Mouse (Mus musculus): ENCODE measurements around the gene Gm8281.
A peak's percentile ranks its signal among the peaks of the same experiment; 100 is the strongest.
"Not testable (repeated sequence)": the region's sequence is repeated elsewhere in the genome, so short reads cannot be mapped to it uniquely, and the experiment has no call there.

Gm8281 gene

DNA sequence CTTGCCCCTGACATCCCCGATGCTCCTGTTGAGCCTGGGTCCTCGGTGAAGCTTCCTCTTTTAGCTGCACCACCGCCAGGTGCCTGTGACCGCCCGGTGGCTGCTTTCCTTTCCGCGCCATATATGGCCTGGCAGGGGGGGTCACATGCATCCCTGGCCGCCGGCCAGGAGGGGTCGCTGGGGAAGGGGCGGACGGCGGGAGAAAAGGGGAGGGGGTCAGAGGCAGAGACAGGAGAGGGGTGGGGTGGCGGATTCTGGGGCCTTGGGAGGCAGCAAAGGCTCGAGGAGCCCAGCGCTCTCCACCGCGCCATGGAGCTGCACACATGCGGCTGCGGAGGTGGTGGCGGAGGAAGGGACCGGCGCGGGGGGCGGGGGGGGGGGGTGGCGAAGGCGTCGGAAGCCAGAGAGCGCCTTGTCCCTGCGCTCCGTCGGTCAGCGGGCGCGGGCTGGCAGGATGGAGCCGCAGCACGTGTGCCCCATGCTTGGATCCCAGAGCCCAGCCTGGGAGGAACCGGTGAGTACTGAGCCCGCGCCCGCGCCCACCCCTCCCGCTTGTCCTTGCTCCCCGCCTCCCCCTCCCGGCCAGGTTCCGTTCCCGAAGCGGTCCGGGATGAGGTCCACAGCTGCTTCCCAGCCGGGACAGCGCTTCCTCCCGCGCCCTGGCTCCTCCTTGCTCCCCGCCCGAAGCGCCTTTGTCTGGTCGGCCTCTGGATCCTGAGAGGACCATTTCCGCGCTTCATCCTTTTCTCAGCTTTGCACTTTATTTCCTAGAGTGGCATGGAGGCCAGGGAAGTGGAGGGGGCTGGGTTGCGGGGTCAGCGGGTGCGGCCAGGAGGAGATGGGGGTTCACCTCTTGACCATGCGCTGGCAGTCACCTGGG lies at the start of gene Gm8281:
Gm8281 (plus strand) TSS at position 430 of the 880 bp plus-strand sequence.
- DNase-seq (ENCODE audit: inconsistent age in 2 of 2, low spot score in 1 of 2) = peak in 1 of 2 experiments; percentile 14

DNA sequence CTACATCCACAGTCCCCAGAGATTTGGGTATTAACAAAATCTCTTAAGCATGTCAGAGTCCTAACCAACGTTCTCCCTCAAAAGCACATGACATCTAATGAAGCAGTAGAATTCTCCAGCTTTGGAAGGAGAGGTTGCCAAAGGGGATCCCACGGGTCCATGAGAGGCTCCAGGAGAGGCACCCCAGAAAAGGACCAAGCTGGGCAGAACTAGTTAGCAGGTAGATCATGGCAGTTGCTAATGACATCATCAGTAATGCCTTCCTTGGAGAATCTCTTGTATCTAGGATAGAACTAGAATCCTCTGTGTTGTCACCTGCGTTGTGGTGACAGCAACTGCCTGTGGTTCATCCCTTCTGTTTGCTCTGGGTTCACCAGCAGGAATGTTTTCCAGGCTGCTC lies 20.5 kb upstream of the Gm8281 start, which contains the start of gene 4930555G01Rik:
4930555G01Rik (plus strand) TSS at position 301 of the 400 bp plus-strand sequence.
- DNase-seq (ENCODE audit: inconsistent age in 2 of 2, low spot score in 1 of 2) = not testable (repeated sequence)

DNA sequence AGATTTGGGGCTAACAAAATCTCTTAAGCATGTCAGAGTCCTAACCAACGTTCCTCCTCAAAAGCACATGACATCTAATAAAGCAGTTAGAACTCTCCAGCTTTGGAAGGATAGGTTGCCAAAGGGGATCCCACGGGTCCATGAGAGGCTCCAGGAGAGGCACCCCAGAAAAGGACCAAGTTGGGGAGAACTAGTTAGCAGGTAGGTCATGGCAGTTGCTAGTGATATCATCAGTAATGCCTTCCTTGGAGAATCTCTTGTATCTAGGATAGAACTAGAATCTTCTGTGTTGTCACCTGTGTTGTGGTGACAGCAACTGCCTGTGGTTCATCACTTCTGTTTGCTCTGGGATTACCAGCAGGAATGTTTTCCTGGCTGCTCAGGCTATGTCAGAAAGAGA lies 60.4 kb downstream of the Gm8281 start, which contains the start of gene Gm8279:
Gm8279 (plus strand) TSS at position 301 of the 400 bp plus-strand sequence.
- not testable (repeated sequence) for DNase-seq (ENCODE audit: inconsistent age in 2 of 2, low spot score in 1 of 2)

All from adrenal gland, adult (tissue).